Mouse (Mus musculus) midbrain, embryonic 16.5 days (tissue): ENCODE measurements around the gene Obsl1. TPM values are rescaled to one million over a fixed set of nuclear protein-coding genes. Genes with fewer than 3 reads are reported as not detected.

ENCODE experiments used
- ATAC-seq: fragments of 200-750 bp; cut with Nextera tagmentation; 2 replicates; pipeline ENCODE4 v1.8.0; 2017; ENCODE audit warnings: moderate TSS enrichment
- H3K27ac ChIP-seq: fragments of 300-500 bp; sonication (generic); 2 replicates; pipeline ENCODE4 v1.5.1; 2014; ENCODE audit warnings: mild to moderate bottlenecking, low read length, mixed read lengths
- H3K27me3 ChIP-seq: fragments of 300-500 bp; sonication (generic); 2 replicates; pipeline ENCODE4 v1.6.1; 2014; ENCODE audit warnings: low read depth, low read length, mixed read lengths; ENCODE audit not compliant: control insufficient read depth, insufficient read depth
- H3K36me3 ChIP-seq: fragments of 300-500 bp; sonication (generic); 2 replicates; pipeline ENCODE4 v1.6.1; 2014; ENCODE audit warnings: mild to moderate bottlenecking, low read length, moderate library complexity, mixed read lengths; ENCODE audit not compliant: control insufficient read depth, insufficient read depth
- H3K4me1 ChIP-seq: fragments of 300-500 bp; sonication (generic); 2 replicates; pipeline ENCODE4 v1.6.1; 2014; ENCODE audit warnings: mild to moderate bottlenecking, low read length, mixed read lengths; ENCODE audit not compliant: control insufficient read depth, insufficient read depth
- H3K4me2 ChIP-seq: fragments of 300-500 bp; sonication (generic); 2 replicates; pipeline ENCODE4 v1.6.1; 2014; ENCODE audit warnings: mild to moderate bottlenecking, low read length, mixed read lengths
- H3K4me3 ChIP-seq: fragments of 300-500 bp; sonication (generic); 2 replicates; pipeline ENCODE4 v1.5.1; 2014; ENCODE audit warnings: low read depth, mild to moderate bottlenecking, low read length, moderate library complexity, mixed read lengths
- H3K9ac ChIP-seq: fragments of 300-500 bp; sonication (generic); 2 replicates; pipeline ENCODE4 v1.6.1; 2014; ENCODE audit warnings: low read depth, low read length, mixed read lengths
- H3K9me3 ChIP-seq: fragments of 300-500 bp; sonication (generic); replicated peaks from 2 replicates; pipeline ENCODE4 v1.6.1; 2014; ENCODE audit warnings: mild to moderate bottlenecking, low read length, mixed read lengths; ENCODE audit not compliant: control insufficient read depth, poor library complexity, severe bottlenecking
- WGBS: fragments of 180-500 bp; shearing (Covaris S2); extraction: QIAGEN DNeasy Blood & Tissue Kit; methylation state at CpG from one replicate; pipeline ENCODE4 v1.1.7; 2014; 5-methylcytosine and 5-hydroxymethylcytosine counted together
- polyA plus RNA-seq: library from polyadenylated mRNA; unstranded; fragments of >200 nt; fragmentation: Nextera tagmentation; extraction: Ambion mirVana; gene quantifications from 2 replicates; pipeline ENCODE4 v1.2.1, GENCODE M21; 2015

Obsl1 gene
- polyA plus RNA-seq, 1 experiment from 2014 or later = 23.1 TPM

GRCm38 (mm10) chr1:75479635-75479989, 26.6 kb downstream of the Obsl1 start:
- peak overlapping the region; percentile 74 for H3K4me3 ChIP-seq
- ATAC-seq = peak; percentile 47
- peaks cover 43% of the 10 kb centered on the region for H3K4me1 ChIP-seq
- peaks cover 34% of the 10 kb centered on the region for H3K36me3 ChIP-seq
- 1% methylated on average over 24 of the region's 24 CpGs for WGBS
- H3K27me3 ChIP-seq = peaks cover 4% of the 10 kb centered on the region
- peak overlapping the region; percentile 80 for H3K27ac ChIP-seq
- H3K4me2 ChIP-seq = peak overlapping the region; percentile 80
- peak overlapping the region; percentile 88 for H3K9ac ChIP-seq
- H3K9me3 ChIP-seq = no peaks in the 10 kb centered on the region

GRCm38 (mm10) chr1:75478916-75479634, 27.2 kb downstream of the Obsl1 start, which contains the start of the genes Chpf and Tmem198:
Chpf (minus strand) TSS chr1:75479307.
Tmem198 (plus strand) TSS chr1:75479532.
- Histone ChIP-seq H3K4me2 (peak within 1 kb of the TSS; percentile 80), H3K4me3 (peak within 1 kb of the TSS; percentile 74), H3K27ac (peak within 1 kb of the TSS; percentile 80), H3K9ac (peak within 1 kb of the TSS; percentile 88), H3K9me3 (no peaks in the 10 kb centered on the region), H3K36me3 (peaks cover 32% of the 10 kb centered on the region), H3K27me3 (no peaks in the 10 kb centered on the region), H3K4me1 (peaks cover 43% of the 10 kb centered on the region)
- WGBS = 0% methylated on average over 46 of the region's 76 CpGs
- peak; percentile 86 for ATAC-seq

GRCm38 (mm10) chr1:75478497-75478896, 27.8 kb downstream of the Obsl1 start:
- Histone ChIP-seq H3K4me2 (peak overlapping the region; percentile 80), H3K9me3 (no peaks in the 10 kb centered on the region), H3K27ac (peak overlapping the region; percentile 80), H3K36me3 (peaks cover 36% of the 10 kb centered on the region), H3K4me3 (peak overlapping the region; percentile 74), H3K9ac (peak overlapping the region; percentile 88), H3K4me1 (peaks cover 45% of the 10 kb centered on the region), H3K27me3 (no peaks in the 10 kb centered on the region)
- 0% methylated on average over 16 of the region's 25 CpGs for WGBS
- no peak; the same call in 1 of the 2 replicates for ATAC-seq

GRCm38 (mm10) chr1:75477966-75478290, 28.3 kb downstream of the Obsl1 start:
- Histone ChIP-seq H3K9me3 (no peaks in the 10 kb centered on the region), H3K9ac (peak overlapping the region; percentile 88), H3K27me3 (no peaks in the 10 kb centered on the region), H3K4me1 (peaks cover 44% of the 10 kb centered on the region), H3K4me2 (peak overlapping the region; percentile 80), H3K36me3 (peaks cover 34% of the 10 kb centered on the region), H3K27ac (no peak overlapping the region), H3K4me3 (peak overlapping the region; percentile 74)
- 56% methylated on average over 3 of the region's 3 CpGs for WGBS
- no peak for ATAC-seq

GRCm38 (mm10) chr1:75477264-75477965, 28.8 kb downstream of the Obsl1 start:
- Histone ChIP-seq H3K36me3 (peaks cover 31% of the 10 kb centered on the region), H3K9me3 (no peaks in the 10 kb centered on the region), H3K4me2 (peak overlapping the region; percentile 80), H3K4me1 (peaks cover 39% of the 10 kb centered on the region), H3K27me3 (no peaks in the 10 kb centered on the region), H3K27ac (peak overlapping the region; percentile 43; the same call in 1 of the 2 replicates), H3K9ac (peak overlapping the region; percentile 47), H3K4me3 (peak overlapping the region; percentile 74)
- 9% methylated on average over 35 of the region's 35 CpGs for WGBS
- ATAC-seq = peak; percentile 15; the same call in 1 of the 2 replicates

GRCm38 (mm10) chr1:75476441-75476840, 29.8 kb downstream of the Obsl1 start:
- H3K4me2 ChIP-seq = no peak overlapping the region
- H3K4me3 ChIP-seq = no peak overlapping the region
- H3K9me3 ChIP-seq = no peaks in the 10 kb centered on the region
- H3K36me3 ChIP-seq = peaks cover 33% of the 10 kb centered on the region
- H3K9ac ChIP-seq = no peak overlapping the region
- no peak overlapping the region for H3K27ac ChIP-seq
- H3K4me1 ChIP-seq = peaks cover 30% of the 10 kb centered on the region
- 94% methylated on average over 11 of the region's 11 CpGs for WGBS
- ATAC-seq = no peak
- no peaks in the 10 kb centered on the region for H3K27me3 ChIP-seq

GRCm38 (mm10) chr1:75469287-75469825, 36.9 kb downstream of the Obsl1 start:
- no peak for ATAC-seq
- 83% methylated on average over 17 of the region's 17 CpGs for WGBS

GRCm38 (mm10) chr1:75467215-75467927, 38.9 kb downstream of the Obsl1 start:
- Histone ChIP-seq H3K27ac (0 out of 2 replicates have a peak overlapping the region, but pooled peaks have one; percentile 1), H3K36me3 (0 out of 2 replicates have a peak, but pooled peaks cover 2% of the 10 kb centered on the region), H3K27me3 (no peaks in the 10 kb centered on the region), H3K9me3 (no peaks in the 10 kb centered on the region), H3K4me3 (no peak overlapping the region), H3K4me2 (0 out of 2 replicates have a peak overlapping the region, but pooled peaks have one; percentile 22), H3K4me1 (peaks cover 12% of the 10 kb centered on the region), H3K9ac (no peak overlapping the region)
- WGBS = 4% methylated on average over 14 of the region's 14 CpGs
- peak; percentile 76 for ATAC-seq

More at GRCm38 (mm10) chr1:75469287-75469825, 36.9 kb downstream of the Obsl1 start:
- Histone ChIP-seq H3K27ac (no peak overlapping the region), H3K9ac (no peak overlapping the region), H3K9me3 (no peaks in the 10 kb centered on the region), H3K27me3 (no peaks in the 10 kb centered on the region), H3K4me1 (peaks cover 9% of the 10 kb centered on the region), H3K4me3 (no peak overlapping the region), H3K4me2 (no peak overlapping the region), H3K36me3 (peaks cover 13% of the 10 kb centered on the region; the same call in 1 of the 2 replicates)
